Mouse (Mus musculus) myocyte (in vitro differentiated cells): ENCODE measurements at regions not wholly inside any gene's neighbourhood (a gene's known extent, or its start where the extent isn't known, plus 50 kb on each side); places are given as distances from the start of the nearest gene placed in this dataset.

Source experiments
- CEBPB ChIP-seq: IDR thresholded peaks from 2 replicates; pipeline ENCODE4 v1.6.1; 2011; ENCODE audit warnings: mild to moderate bottlenecking, moderate library complexity; ENCODE audit not compliant: poor library complexity, insufficient read depth, severe bottlenecking
- E2F4 ChIP-seq: IDR thresholded peaks from one replicate; pipeline ENCODE4 v1.6.1; 2011; ENCODE audit warnings: mild to moderate bottlenecking, control low read depth, moderate library complexity; ENCODE audit not compliant: insufficient read depth
- MYOG ChIP-seq, 3 experiments: IDR thresholded peaks; one replicate each; pipeline ENCODE4 v1.6.1; 2011; ENCODE audit warnings: control low read depth in 2 of 3, low read depth in 2 of 3, mild to moderate bottlenecking in 2 of 3; ENCODE audit not compliant: insufficient read length in 2 of 3, control insufficient read depth in 1 of 3, insufficient read depth in 1 of 3
- POLR2A ChIP-seq: IDR thresholded peaks from one replicate; pipeline ENCODE4 v1.6.1; 2011; ENCODE audit warnings: low read depth, mild to moderate bottlenecking, control low read depth, moderate library complexity; ENCODE audit not compliant: insufficient read length
- TCF12 ChIP-seq: IDR thresholded peaks from one replicate; pipeline ENCODE4 v1.6.1; 2011; ENCODE audit warnings: mild to moderate bottlenecking, control low read depth; ENCODE audit not compliant: poor library complexity, insufficient read depth, severe bottlenecking

GRCm38 (mm10) chr10:46226837-46227402 is 649.3 kb downstream of the Hace1 start:
- TF ChIP-seq E2F4 (no peak), POLR2A (no peak), MYOG (IDR thresholded peaks at IDR 0.05; ENCODE audit: control insufficient read depth in 1 of 3, insufficient read depth in 1 of 3, insufficient read length in 2 of 3, low read depth in 2 of 3) (no peak), TCF12 (no peak), CEBPB (no peak)
